Mouse (Mus musculus): ENCODE measurements at regions not wholly inside any gene's neighbourhood (a gene's known extent, or its start where the extent isn't known, plus 50 kb on each side); places are given as distances from the start of the nearest gene placed in this dataset.

DNA sequence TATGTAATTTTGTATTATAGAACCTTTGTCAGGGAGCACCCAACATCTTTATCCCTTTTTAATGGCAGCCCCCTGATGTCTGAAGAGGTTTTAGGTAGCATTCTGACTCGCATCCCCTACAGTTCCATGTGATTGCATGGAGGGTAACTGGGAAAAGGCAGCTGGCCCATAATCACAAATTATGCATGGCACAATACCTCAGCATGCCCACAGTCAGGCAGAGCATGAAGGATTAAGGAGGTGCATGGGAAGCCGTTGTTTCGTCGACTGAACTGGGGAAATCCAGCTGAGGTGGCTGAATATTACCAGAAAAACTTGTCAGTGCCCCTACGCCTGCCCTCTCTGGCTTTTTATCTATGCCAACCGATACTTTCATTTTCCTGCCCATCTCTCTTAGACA, 272.8 kb upstream of the Nbea start:
- Histone ChIP-seq H3K4me3 (replicated peaks; ENCODE audit: low read length) (no peak overlapping the region), H3K36me3 (ENCODE audit: insufficient read depth, low read length) (no peaks in the 10 kb centered on the region), H3K4me1 (replicated peaks; ENCODE audit: low read depth, low read length) (no peaks in the 10 kb centered on the region), H3K9me3 (ENCODE audit: low read length) (no peaks in the 10 kb centered on the region), H3K27me3 (ENCODE audit: insufficient read depth, low read length) (no peaks in the 10 kb centered on the region)
- no peak for TF ChIP-seq CTCF (conservative IDR thresholded peaks at IDR 0.05; ENCODE audit: low read length)
- TF ChIP-seq POU5F1 (IDR thresholded peaks at IDR 0.05; ENCODE audit: borderline replicate concordance, low read length), result no peak
- TF ChIP-seq NANOG (IDR thresholded peaks at IDR 0.05; ENCODE audit: borderline replicate concordance, low read length), result no peak

GRCm38 (mm10) chr3:56438900-56439299, 255.4 kb upstream of the Nbea start:
- no peak for TF ChIP-seq CTCF (conservative IDR thresholded peaks at IDR 0.05; ENCODE audit: low read length)
- no peaks in the 10 kb centered on the region for H3K36me3 ChIP-seq (ENCODE audit: insufficient read depth, low read length)
- no peaks in the 10 kb centered on the region for H3K9me3 ChIP-seq (ENCODE audit: low read length)
- H3K27me3 ChIP-seq (ENCODE audit: insufficient read depth, low read length), result no peaks in the 10 kb centered on the region
- H3K4me1 ChIP-seq (replicated peaks; ENCODE audit: low read depth, low read length), result peaks cover 17% of the 10 kb centered on the region
- H3K4me3 ChIP-seq (replicated peaks; ENCODE audit: low read length), result no peak overlapping the region

DNA sequence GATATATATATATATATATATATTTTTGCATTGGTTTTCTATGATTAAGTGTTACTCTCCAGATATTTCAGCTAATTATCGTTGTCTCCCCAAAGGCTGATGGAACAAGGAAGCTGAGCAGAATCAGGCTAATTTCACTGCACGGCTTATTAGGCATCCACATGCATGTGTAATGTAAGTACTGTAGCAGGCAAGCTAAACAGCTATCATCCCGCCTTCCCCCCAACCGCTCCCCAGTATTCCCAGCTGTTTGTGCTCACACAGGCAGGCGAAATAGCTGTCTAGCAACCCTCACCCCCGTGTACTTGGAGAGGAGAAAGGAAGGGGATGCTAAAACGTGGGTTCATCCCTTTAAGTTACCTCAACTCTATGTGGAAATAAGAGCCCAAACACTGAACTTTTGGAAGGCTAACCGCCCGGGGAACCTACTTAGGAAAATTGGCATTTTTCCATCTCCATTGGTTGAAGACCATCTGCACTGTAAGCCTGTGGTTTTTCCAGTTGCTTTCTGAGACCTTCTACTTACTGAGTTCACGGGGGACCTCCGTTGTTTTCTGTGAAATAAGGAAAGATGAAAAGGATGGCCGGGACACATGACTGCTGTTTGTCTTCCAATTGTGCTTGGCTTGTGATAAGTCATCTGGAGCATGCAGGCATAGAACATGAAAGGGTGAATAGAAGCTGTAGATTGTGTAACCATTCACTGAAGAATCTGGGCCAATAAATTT, 254.7 kb upstream of the Nbea start:
- Histone ChIP-seq H3K4me1 (replicated peaks; ENCODE audit: low read depth, low read length) (peaks cover 17% of the 10 kb centered on the region), H3K9me3 (ENCODE audit: low read length) (no peaks in the 10 kb centered on the region), H3K27me3 (ENCODE audit: insufficient read depth, low read length) (no peaks in the 10 kb centered on the region), H3K4me3 (replicated peaks; ENCODE audit: low read length) (no peak overlapping the region), H3K36me3 (ENCODE audit: insufficient read depth, low read length) (no peaks in the 10 kb centered on the region)
- TF ChIP-seq POU5F1 (IDR thresholded peaks at IDR 0.05; ENCODE audit: borderline replicate concordance, low read length) (no peak), NANOG (IDR thresholded peaks at IDR 0.05; ENCODE audit: borderline replicate concordance, low read length) (no peak), CTCF (conservative IDR thresholded peaks at IDR 0.05; ENCODE audit: low read length) (no peak)

- H3K4me1 ChIP-seq (replicated peaks; ENCODE audit: low read depth, low read length), result peaks cover 17% of the 10 kb centered on the region
- H3K36me3 ChIP-seq (ENCODE audit: insufficient read depth, low read length), result no peaks in the 10 kb centered on the region
- H3K27me3 ChIP-seq (ENCODE audit: insufficient read depth, low read length), result no peaks in the 10 kb centered on the region
- TF ChIP-seq POU5F1 (IDR thresholded peaks at IDR 0.05; ENCODE audit: borderline replicate concordance, low read length) (no peak), NANOG (IDR thresholded peaks at IDR 0.05; ENCODE audit: borderline replicate concordance, low read length) (no peak), CTCF (conservative IDR thresholded peaks at IDR 0.05; ENCODE audit: low read length) (no peak)
- no peak overlapping the region for H3K4me3 ChIP-seq (replicated peaks; ENCODE audit: low read length)
- H3K9me3 ChIP-seq (ENCODE audit: low read length), result no peaks in the 10 kb centered on the region
These were observed 253.6 kb upstream of the Nbea start for GRCm38 (mm10) chr3:56437058-56437457.

DNA sequence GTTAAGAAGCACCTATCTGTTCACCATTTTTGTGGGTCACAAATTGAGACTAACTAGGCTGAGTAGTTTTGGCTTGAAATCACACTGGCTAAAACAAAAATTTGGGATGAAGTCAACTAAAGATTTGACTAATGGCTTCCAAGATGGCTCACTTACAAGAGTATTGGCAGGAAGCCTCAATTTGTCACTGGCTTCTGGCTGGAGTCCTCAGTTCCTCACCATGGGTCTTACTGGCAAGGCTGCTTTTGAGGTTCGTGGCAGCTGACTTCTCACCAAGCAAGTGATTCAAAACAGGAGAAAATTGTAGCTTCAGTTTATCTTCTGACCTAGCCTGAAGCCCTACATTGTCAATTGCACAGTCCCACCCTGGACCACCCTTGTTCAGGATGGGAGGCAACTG, 250.0 kb upstream of the Nbea start:
- no peak for TF ChIP-seq CTCF (conservative IDR thresholded peaks at IDR 0.05; ENCODE audit: low read length)
- no peak for TF ChIP-seq POU5F1 (IDR thresholded peaks at IDR 0.05; ENCODE audit: borderline replicate concordance, low read length)
- no peak for TF ChIP-seq NANOG (IDR thresholded peaks at IDR 0.05; ENCODE audit: borderline replicate concordance, low read length)
- H3K36me3 ChIP-seq (ENCODE audit: insufficient read depth, low read length), result no peaks in the 10 kb centered on the region
- H3K4me1 ChIP-seq (replicated peaks; ENCODE audit: low read depth, low read length), result peaks cover 17% of the 10 kb centered on the region
- H3K9me3 ChIP-seq (ENCODE audit: low read length), result no peaks in the 10 kb centered on the region
- H3K4me3 ChIP-seq (replicated peaks; ENCODE audit: low read length), result no peak overlapping the region
- no peaks in the 10 kb centered on the region for H3K27me3 ChIP-seq (ENCODE audit: insufficient read depth, low read length)

- H3K27me3 ChIP-seq (ENCODE audit: insufficient read depth, low read length), result no peaks in the 10 kb centered on the region
- H3K36me3 ChIP-seq (ENCODE audit: insufficient read depth, low read length), result no peaks in the 10 kb centered on the region
- no peak overlapping the region for H3K4me3 ChIP-seq (replicated peaks; ENCODE audit: low read length)
- no peaks in the 10 kb centered on the region for H3K4me1 ChIP-seq (replicated peaks; ENCODE audit: low read depth, low read length)
- no peak for TF ChIP-seq CTCF (conservative IDR thresholded peaks at IDR 0.05; ENCODE audit: low read length)
- no peak for TF ChIP-seq NANOG (IDR thresholded peaks at IDR 0.05; ENCODE audit: borderline replicate concordance, low read length)
- no peak for TF ChIP-seq POU5F1 (IDR thresholded peaks at IDR 0.05; ENCODE audit: borderline replicate concordance, low read length)
- H3K9me3 ChIP-seq (ENCODE audit: low read length), result no peaks in the 10 kb centered on the region
These were observed 243.7 kb upstream of the Nbea start for GRCm38 (mm10) chr3:56427201-56427600.

DNA sequence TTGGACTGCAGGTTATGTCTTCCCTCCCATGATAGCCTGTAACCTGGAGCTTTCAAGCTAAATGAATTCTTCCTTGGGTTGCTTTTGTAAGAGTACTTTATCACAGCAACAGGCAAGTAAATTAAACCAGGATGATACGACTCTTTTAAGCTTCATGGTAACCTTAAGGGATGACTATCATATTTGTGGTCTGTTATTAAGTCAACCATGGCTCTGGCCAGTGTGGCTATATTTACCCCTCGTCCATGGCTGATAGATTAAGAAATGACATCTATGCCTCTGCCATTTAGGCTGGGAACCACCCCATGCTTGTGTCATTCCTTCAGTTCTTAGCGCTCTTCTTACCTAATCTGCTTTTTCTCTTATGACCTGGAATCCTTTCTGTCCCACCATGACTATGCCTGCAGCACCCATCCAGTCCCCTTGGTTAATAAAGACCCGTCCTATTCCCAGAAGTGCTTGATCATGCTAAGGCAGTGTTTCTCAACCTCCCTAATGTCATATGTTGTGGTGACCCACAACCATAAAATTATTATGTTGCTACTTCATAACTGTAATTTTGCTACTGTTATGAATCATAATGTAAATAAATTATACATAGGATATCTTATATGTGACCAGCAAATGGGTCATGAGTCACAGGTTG, 214.5 kb upstream of the Nbea start:
- Histone ChIP-seq H3K36me3 (ENCODE audit: insufficient read depth, low read length) (no peaks in the 10 kb centered on the region), H3K4me3 (replicated peaks; ENCODE audit: low read length) (no peak overlapping the region), H3K4me1 (replicated peaks; ENCODE audit: low read depth, low read length) (no peaks in the 10 kb centered on the region), H3K27me3 (ENCODE audit: insufficient read depth, low read length) (no peaks in the 10 kb centered on the region), H3K9me3 (ENCODE audit: low read length) (no peaks in the 10 kb centered on the region)
- TF ChIP-seq POU5F1 (IDR thresholded peaks at IDR 0.05; ENCODE audit: borderline replicate concordance, low read length), result no peak
- TF ChIP-seq NANOG (IDR thresholded peaks at IDR 0.05; ENCODE audit: borderline replicate concordance, low read length), result no peak
- no peak for TF ChIP-seq CTCF (conservative IDR thresholded peaks at IDR 0.05; ENCODE audit: low read length)

DNA sequence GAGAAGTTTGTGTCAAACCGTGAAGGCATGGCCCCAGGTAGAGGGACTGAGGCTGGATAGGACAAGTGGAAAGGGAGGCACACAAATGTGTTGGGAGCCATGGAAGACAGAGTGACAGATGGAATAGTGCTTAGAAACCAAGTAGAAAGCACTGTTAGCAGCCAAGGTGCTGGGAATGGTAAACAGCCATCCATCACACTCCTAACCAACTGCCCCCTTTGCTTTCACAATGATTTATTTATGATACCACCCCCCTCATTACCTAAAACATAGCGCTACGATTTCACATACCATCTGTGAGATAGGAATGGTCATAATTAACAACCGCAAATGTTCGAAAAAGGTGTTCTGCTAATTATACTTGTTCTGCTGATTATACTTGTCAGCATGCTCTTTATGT, 209.6 kb upstream of the Nbea start:
- TF ChIP-seq CTCF (conservative IDR thresholded peaks at IDR 0.05; ENCODE audit: low read length) (no peak), NANOG (IDR thresholded peaks at IDR 0.05; ENCODE audit: borderline replicate concordance, low read length) (no peak), POU5F1 (IDR thresholded peaks at IDR 0.05; ENCODE audit: borderline replicate concordance, low read length) (no peak)
- no peak overlapping the region for H3K4me3 ChIP-seq (replicated peaks; ENCODE audit: low read length)
- no peaks in the 10 kb centered on the region for H3K4me1 ChIP-seq (replicated peaks; ENCODE audit: low read depth, low read length)

GRCm38 (mm10) chr3:56380316-56380715, 196.8 kb upstream of the Nbea start:
- TF ChIP-seq NANOG (IDR thresholded peaks at IDR 0.05; ENCODE audit: borderline replicate concordance, low read length) (no peak), CTCF (conservative IDR thresholded peaks at IDR 0.05; ENCODE audit: low read length) (no peak), POU5F1 (IDR thresholded peaks at IDR 0.05; ENCODE audit: borderline replicate concordance, low read length) (no peak)
- Histone ChIP-seq H3K27me3 (ENCODE audit: insufficient read depth, low read length) (no peaks in the 10 kb centered on the region), H3K4me3 (replicated peaks; ENCODE audit: low read length) (no peak overlapping the region), H3K36me3 (ENCODE audit: insufficient read depth, low read length) (no peaks in the 10 kb centered on the region), H3K9me3 (ENCODE audit: low read length) (no peaks in the 10 kb centered on the region; the same call in 1 of the 2 replicates), H3K4me1 (replicated peaks; ENCODE audit: low read depth, low read length) (no peaks in the 10 kb centered on the region)

More for the DNA sequence above, 209.6 kb upstream of the Nbea start:
- H3K27me3 ChIP-seq (ENCODE audit: insufficient read depth, low read length), result no peaks in the 10 kb centered on the region
- no peaks in the 10 kb centered on the region for H3K36me3 ChIP-seq (ENCODE audit: insufficient read depth, low read length)
- H3K9me3 ChIP-seq (ENCODE audit: low read length), result no peaks in the 10 kb centered on the region
